Mouse (Mus musculus): ENCODE measurements around the gene Tsen54. TPM values are rescaled to one million over a fixed set of nuclear protein-coding genes. Genes with fewer than 3 reads are reported as not detected.

Gene Tsen54
- polyA plus RNA-seq, 1 experiment, result 36.4 TPM

GRCm38 (mm10) chr11:115786473-115786872 lies 28.1 kb upstream of the Tsen54 start:
- Histone ChIP-seq H3K36me3 (ENCODE audit: control insufficient read depth, insufficient read depth, low read length) (no peaks in the 10 kb centered on the region), H3K4me3 (ENCODE audit: insufficient read depth, low read depth, low read length) (no peak overlapping the region), H3K4me1 (ENCODE audit: control insufficient read depth, insufficient read depth, low read length) (no peaks in the 10 kb centered on the region), H3K27ac (ENCODE audit: insufficient read depth, low read depth, low read length) (no peak overlapping the region), H3K27me3 (replicated peaks; ENCODE audit: control insufficient read depth, insufficient read depth, low read length) (no peaks in the 10 kb centered on the region)
- no peak for DNase-seq
- WGBS, result 64% methylated on average over 6 of the region's 6 CpGs
- TF ChIP-seq POLR2A (IDR thresholded peaks at IDR 0.05; ENCODE audit: low read depth, low read length), result no peak
- TF ChIP-seq CTCF (conservative IDR thresholded peaks at IDR 0.05; ENCODE audit: insufficient read depth, insufficient read length, low read depth, low read length), result no peak

- TF ChIP-seq CTCF (conservative IDR thresholded peaks at IDR 0.05; ENCODE audit: insufficient read depth, insufficient read length, low read depth, low read length), result no peak
- no peaks in the 10 kb centered on the region for H3K27me3 ChIP-seq (replicated peaks; ENCODE audit: control insufficient read depth, insufficient read depth, low read length)
- no peak for DNase-seq
- H3K4me1 ChIP-seq (ENCODE audit: control insufficient read depth, insufficient read depth, low read length), result no peaks in the 10 kb centered on the region
- no peak overlapping the region for H3K4me3 ChIP-seq (ENCODE audit: insufficient read depth, low read depth, low read length)
- WGBS, result 91% methylated on average over 7 of the region's 7 CpGs
- no peak overlapping the region for H3K27ac ChIP-seq (ENCODE audit: insufficient read depth, low read depth, low read length)
- no peaks in the 10 kb centered on the region; the same call in none of the 2 replicates for H3K36me3 ChIP-seq (ENCODE audit: control insufficient read depth, insufficient read depth, low read length)
These were observed 24.7 kb upstream of the Tsen54 start for GRCm38 (mm10) chr11:115789787-115790186.

DNA sequence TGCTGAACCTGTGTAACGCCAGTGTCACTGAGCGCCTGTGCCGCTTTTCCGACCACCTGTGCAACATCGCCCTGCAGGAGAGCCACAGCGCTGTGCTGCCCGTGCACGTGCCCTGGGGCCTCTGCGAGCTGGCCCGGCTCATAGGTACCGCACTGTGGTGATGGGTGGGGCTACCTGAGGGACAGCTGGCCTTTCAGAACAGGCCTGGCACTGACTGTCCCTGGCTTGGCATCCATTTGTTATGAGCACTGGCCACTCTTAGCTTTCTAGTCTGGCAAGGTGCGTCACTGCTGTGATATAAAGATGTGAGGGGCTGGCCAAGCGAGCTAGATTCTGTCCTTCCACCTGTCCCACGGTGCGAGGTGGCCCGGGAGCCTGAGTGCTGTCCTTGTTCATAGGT lies 22.6 kb upstream of the Tsen54 start:
- Histone ChIP-seq H3K36me3 (ENCODE audit: control insufficient read depth, insufficient read depth, low read length) (peaks cover 2% of the 10 kb centered on the region), H3K4me1 (ENCODE audit: control insufficient read depth, insufficient read depth, low read length) (no peaks in the 10 kb centered on the region), H3K4me3 (ENCODE audit: insufficient read depth, low read depth, low read length) (no peak overlapping the region), H3K27ac (ENCODE audit: insufficient read depth, low read depth, low read length) (no peak overlapping the region), H3K27me3 (replicated peaks; ENCODE audit: control insufficient read depth, insufficient read depth, low read length) (no peaks in the 10 kb centered on the region)
- WGBS, result 76% methylated on average over 16 of the region's 16 CpGs
- no peak for TF ChIP-seq POLR2A (IDR thresholded peaks at IDR 0.05; ENCODE audit: low read depth, low read length)
- TF ChIP-seq CTCF (conservative IDR thresholded peaks at IDR 0.05; ENCODE audit: insufficient read depth, insufficient read length, low read depth, low read length), result no peak
- no peak for DNase-seq

GRCm38 (mm10) chr11:115792353-115792752 lies 22.2 kb upstream of the Tsen54 start:
- H3K27me3 ChIP-seq (replicated peaks; ENCODE audit: control insufficient read depth, insufficient read depth, low read length), result no peaks in the 10 kb centered on the region
- no peak for TF ChIP-seq POLR2A (IDR thresholded peaks at IDR 0.05; ENCODE audit: low read depth, low read length)
- TF ChIP-seq CTCF (conservative IDR thresholded peaks at IDR 0.05; ENCODE audit: insufficient read depth, insufficient read length, low read depth, low read length), result no peak
- WGBS, result 82% methylated on average over 14 of the region's 14 CpGs
- DNase-seq, result no peak
- H3K4me1 ChIP-seq (ENCODE audit: control insufficient read depth, insufficient read depth, low read length), result no peaks in the 10 kb centered on the region
- peaks cover 2% of the 10 kb centered on the region for H3K36me3 ChIP-seq (ENCODE audit: control insufficient read depth, insufficient read depth, low read length)
- H3K27ac ChIP-seq (ENCODE audit: insufficient read depth, low read depth, low read length), result no peak overlapping the region
- H3K4me3 ChIP-seq (ENCODE audit: insufficient read depth, low read depth, low read length), result no peak overlapping the region

DNA sequence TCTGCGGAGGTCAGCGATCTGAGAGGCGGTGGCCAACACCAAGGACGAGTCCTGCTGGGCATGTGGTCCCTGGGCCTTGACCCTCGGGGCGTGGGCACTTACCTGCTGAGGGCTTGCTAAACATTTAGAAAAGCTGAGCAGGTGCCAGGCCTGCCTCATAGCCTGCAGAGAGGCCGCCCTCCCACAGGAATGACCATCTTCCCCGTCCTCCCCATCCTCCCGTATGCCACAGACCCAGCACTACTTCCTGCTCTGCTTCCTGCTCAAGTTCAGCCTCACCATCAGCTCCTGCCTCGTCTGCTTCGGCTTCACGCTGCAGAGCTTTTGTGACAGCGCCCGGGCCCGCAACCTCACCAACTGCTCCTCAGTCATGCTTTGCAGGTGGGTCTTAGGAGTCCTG lies 17.6 kb upstream of the Tsen54 start:
- Histone ChIP-seq H3K36me3 (ENCODE audit: control insufficient read depth, insufficient read depth, low read length) (peaks cover 11% of the 10 kb centered on the region), H3K4me3 (ENCODE audit: insufficient read depth, low read depth, low read length) (no peak overlapping the region), H3K4me1 (ENCODE audit: control insufficient read depth, insufficient read depth, low read length) (no peaks in the 10 kb centered on the region), H3K27ac (ENCODE audit: insufficient read depth, low read depth, low read length) (no peak overlapping the region), H3K27me3 (replicated peaks; ENCODE audit: control insufficient read depth, insufficient read depth, low read length) (no peaks in the 10 kb centered on the region)
- peak; percentile 41 for DNase-seq
- 76% methylated on average over 15 of the region's 15 CpGs for WGBS
- TF ChIP-seq CTCF (conservative IDR thresholded peaks at IDR 0.05; ENCODE audit: insufficient read depth, insufficient read length, low read depth, low read length), result no peak
- TF ChIP-seq POLR2A (IDR thresholded peaks at IDR 0.05; ENCODE audit: low read depth, low read length), result no peak

DNA sequence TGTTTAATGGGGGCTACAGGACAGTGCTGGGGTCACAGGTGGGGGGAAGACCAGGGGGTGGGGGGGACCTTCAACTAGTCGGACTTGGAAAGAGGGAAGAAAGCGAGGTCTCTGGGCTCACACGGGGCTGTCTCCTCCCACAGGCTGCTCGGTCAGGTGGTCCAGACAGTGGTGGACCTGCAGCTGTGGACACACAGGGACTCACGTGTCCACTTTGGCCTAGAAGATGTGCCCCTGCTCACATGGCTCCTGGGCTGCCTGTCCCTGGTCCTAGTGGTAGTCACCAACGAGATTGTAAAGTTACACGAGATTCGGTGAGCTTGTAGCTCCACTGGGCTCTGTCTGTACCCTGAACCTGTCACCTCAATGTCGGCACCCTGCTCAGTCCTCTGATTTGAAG lies 16.9 kb upstream of the Tsen54 start:
- WGBS, result 63% methylated on average over 9 of the region's 9 CpGs
- TF ChIP-seq POLR2A (IDR thresholded peaks at IDR 0.05; ENCODE audit: low read depth, low read length), result no peak
- TF ChIP-seq CTCF (conservative IDR thresholded peaks at IDR 0.05; ENCODE audit: insufficient read depth, insufficient read length, low read depth, low read length), result no peak
- no peak for DNase-seq
- H3K27me3 ChIP-seq (replicated peaks; ENCODE audit: control insufficient read depth, insufficient read depth, low read length), result no peaks in the 10 kb centered on the region
- H3K4me1 ChIP-seq (ENCODE audit: control insufficient read depth, insufficient read depth, low read length), result no peaks in the 10 kb centered on the region
- no peak overlapping the region for H3K4me3 ChIP-seq (ENCODE audit: insufficient read depth, low read depth, low read length)
- H3K27ac ChIP-seq (ENCODE audit: insufficient read depth, low read depth, low read length), result no peak overlapping the region
- H3K36me3 ChIP-seq (ENCODE audit: control insufficient read depth, insufficient read depth, low read length), result peaks cover 15% of the 10 kb centered on the region

GRCm38 (mm10) chr11:115800981-115801380 lies 13.5 kb upstream of the Tsen54 start:
- H3K36me3 ChIP-seq (ENCODE audit: control insufficient read depth, insufficient read depth, low read length), result peaks cover 19% of the 10 kb centered on the region
- no peak for TF ChIP-seq POLR2A (IDR thresholded peaks at IDR 0.05; ENCODE audit: low read depth, low read length)
- no peaks in the 10 kb centered on the region for H3K27me3 ChIP-seq (replicated peaks; ENCODE audit: control insufficient read depth, insufficient read depth, low read length)
- H3K27ac ChIP-seq (ENCODE audit: insufficient read depth, low read depth, low read length), result no peak overlapping the region
- DNase-seq, result no peak
- 87% methylated on average over 18 of the region's 18 CpGs for WGBS
- no peak overlapping the region for H3K4me3 ChIP-seq (ENCODE audit: insufficient read depth, low read depth, low read length)
- no peaks in the 10 kb centered on the region for H3K4me1 ChIP-seq (ENCODE audit: control insufficient read depth, insufficient read depth, low read length)
